Mouse (Mus musculus) mouse embryonic stem cell (cell line): ENCODE measurements at regions not wholly inside any gene's neighbourhood (a gene's known extent, or its start where the extent isn't known, plus 50 kb on each side); places are given as distances from the start of the nearest gene placed in this dataset.
"Not testable (repeated sequence)": the region's sequence is repeated elsewhere in the genome, so short reads cannot be mapped to it uniquely, and the experiment has no call there.

ENCODE experiments used
- in situ Hi-C, 2 experiments: fragments of 300-500 bp; cut with MboI; formaldehyde crosslinking; loops; 1 replicate in 1 of 2; 3 replicates in 1 of 2; pipeline ENCODE4 v1.14.3; 2019 to 2020; ENCODE audit warnings: low sequenced_read_pairs in 2 of 2, low pct_unique_long_range_greater_than_20kb in 1 of 2, mixed read lengths in 1 of 2; ENCODE audit not compliant: unreplicated experiment in 1 of 2

DNA sequence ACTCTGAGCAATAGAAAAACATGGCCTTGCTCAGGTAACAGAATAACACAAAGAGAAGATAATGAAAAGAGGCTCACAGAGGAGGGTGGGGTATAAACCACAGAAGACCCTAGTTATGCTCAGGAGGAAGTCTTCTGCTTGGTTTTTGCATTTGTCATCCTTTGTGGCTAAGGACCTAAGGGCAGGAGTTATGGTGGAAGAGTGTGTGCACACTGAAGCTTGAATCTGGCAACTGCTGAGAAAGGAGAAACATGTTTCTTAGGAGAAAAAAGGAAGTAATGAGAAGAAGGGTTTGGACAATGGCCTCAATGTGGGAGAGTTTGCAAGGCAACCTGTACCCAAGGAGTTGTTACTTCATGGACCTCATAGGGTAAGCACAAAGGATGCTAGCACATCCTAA, 106.8 kb upstream of the Nyap2 start:
- in situ Hi-C loops = no loop called here

DNA sequence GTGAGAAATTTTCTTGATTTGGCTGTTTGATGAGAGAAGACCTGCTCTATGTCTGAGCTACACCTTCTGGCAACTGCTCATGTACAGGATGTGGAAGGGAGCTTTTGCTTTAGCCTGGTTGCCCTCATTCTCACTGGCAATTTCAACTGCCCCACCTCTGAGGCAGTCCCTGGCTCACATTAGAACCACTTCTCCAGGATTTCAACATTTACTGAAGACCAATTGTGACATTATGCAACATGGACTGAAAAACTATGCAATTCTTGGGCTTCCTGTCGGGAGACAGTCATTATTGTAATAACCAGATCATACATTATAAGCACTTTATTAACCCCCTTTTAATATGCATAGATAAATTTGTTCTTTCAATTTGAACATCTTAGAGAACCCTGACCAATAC, 107.6 kb upstream of the Nyap2 start:
- in situ Hi-C loops = no loop called here

- in situ Hi-C loops = no loop called here
These were observed 111.0 kb upstream of the Nyap2 start for GRCm38 (mm10) chr1:80965792-80966191.

GRCm38 (mm10) chr1:80964376-80964775, 112.4 kb upstream of the Nyap2 start:
- in situ Hi-C loops = no loop called here

DNA sequence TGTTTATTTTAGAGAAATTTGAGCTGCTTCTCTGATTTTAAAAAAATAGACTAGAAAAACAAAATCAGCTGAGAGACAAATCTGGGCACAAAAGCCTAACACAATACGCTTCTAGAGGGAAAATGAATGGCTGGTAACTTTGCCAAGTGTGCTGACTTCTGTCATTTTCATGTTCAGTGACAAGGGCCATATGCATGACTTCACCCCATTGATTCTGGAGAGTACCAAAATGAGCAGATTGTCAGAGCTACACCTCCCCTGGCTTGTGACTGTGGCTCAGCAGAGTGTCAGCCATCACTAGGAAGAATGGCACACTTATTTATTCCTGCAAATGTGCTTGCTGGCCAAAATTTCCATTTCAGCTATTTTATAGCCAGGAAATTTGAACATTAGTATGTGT, 112.9 kb upstream of the Nyap2 start:
- in situ Hi-C loops = no loop called here

- in situ Hi-C loops = no loop called here
These were observed 126.3 kb upstream of the Nyap2 start for GRCm38 (mm10) chr1:80950406-80950805.

- in situ Hi-C loops = not testable (repeated sequence)
These were observed 130.7 kb upstream of the Nyap2 start for GRCm38 (mm10) chr1:80946049-80946448.

DNA sequence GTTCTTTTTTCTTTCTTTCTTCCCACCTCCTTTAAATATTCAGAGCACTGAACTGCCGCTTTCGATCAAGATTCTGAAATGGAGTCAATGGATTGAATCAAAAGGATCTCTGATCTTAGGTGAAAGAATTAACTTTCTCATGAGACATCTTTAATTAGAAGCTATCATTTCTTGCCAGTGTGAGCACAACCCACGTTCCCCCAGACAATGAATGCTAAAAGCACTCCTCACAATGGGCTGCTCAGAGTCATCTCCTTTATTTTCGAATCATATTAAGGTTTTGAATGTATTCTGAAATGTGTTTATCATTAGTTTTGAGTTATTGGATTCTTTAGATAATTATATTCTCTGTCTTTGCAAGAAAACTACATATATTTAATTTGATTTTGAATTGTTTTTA, 137.4 kb upstream of the Nyap2 start:
- in situ Hi-C loops = no loop called here

- in situ Hi-C loops = no loop called here
These were observed 141.0 kb upstream of the Dock10 start for GRCm38 (mm10) chr1:80899281-80899680.

DNA sequence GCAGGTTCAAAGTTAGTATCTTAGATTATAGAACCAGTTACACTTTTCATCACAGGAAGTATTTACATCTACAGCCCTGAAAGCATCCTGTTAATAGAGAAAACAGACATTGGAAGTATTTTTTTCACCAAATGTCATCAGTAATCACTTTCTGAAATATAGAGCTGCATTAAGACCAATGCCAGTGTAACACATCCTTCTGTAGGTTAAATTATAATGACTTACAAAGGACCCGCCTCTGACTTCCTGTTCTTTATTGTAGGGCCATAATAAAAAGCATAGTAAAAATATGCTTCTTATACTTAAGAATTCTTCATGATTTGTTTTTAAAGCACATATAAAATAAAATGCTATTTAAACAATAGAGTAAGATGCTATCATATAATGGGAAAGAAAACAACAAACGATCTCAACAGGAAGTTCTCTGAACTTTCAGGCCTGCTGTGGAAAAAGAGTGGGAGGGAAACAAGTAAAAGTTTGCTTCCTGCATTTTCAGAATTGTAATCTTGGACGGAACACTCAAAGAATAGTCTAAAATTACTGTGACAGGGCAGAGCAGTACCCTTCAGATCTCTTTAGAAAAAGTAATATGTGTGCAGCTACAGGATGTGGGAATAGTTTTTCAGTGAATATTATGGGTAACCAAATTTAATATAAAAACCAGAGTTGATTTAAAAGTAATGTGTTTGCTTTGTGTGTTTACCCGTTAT, 116.0 kb upstream of the Dock10 start:
- in situ Hi-C loops = no loop called here

DNA sequence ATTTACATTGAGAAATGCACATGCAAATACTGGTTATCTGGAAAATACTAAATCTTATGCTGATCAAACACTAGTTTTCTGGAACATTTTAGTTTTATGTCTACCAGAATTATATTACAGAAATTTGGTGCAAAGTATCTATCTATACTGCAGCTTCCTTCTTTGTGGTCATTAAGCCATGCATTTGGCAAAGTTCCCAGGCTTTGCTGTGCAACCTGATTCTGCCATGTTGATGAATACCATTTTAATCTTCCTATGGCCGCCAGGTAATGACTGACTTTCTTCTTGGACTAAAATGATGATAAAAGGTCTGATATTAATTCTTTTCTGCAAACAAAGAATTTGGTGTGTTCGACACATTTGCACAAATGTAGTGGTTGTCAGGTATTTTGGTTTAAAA, 115.3 kb upstream of the Dock10 start:
- in situ Hi-C loops = no loop called here

GRCm38 (mm10) chr1:80868805-80869204, 110.5 kb upstream of the Dock10 start:
- in situ Hi-C loops = no loop called here

- in situ Hi-C loops = no loop called here
These were observed 98.7 kb upstream of the Dock10 start for GRCm38 (mm10) chr1:80856981-80857380.

DNA sequence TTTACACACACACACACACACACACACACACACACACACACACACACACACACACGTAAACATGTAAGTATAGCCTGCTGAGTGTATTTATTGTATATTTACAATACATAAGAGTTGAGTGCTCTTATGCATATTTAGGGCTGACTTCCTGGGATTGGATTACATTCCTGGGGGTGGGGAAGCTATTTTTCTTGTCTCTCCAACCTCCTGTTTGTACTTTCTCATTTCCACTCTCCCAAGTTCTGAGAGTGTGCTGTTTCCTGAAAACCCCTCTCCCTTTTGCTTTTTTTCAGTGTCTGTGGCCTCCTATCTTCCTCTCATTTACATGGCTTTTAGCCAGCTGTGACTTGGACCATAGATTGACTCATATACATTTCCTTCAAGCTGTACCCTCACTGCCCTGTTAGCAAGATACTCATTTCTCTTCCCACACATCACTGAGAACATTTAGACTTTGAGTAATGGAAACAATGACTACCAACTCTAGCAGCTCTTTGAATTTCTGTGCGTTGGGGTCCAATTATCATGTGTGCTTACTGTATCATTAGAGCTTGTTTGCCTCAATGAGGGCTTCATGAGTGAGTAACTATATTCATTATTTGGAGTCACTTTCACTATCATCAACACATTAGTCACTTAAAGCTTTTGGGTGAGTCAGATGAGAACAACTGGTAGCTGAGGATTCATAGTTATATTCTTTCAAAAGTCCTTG, 96.8 kb upstream of the Dock10 start:
- in situ Hi-C loops = no loop called here

GRCm38 (mm10) chr1:80854289-80854701, 96.0 kb upstream of the Dock10 start:
- in situ Hi-C loops = no loop called here

- in situ Hi-C loops = no loop called here
These were observed 94.4 kb upstream of the Dock10 start for GRCm38 (mm10) chr1:80852761-80853160.

DNA sequence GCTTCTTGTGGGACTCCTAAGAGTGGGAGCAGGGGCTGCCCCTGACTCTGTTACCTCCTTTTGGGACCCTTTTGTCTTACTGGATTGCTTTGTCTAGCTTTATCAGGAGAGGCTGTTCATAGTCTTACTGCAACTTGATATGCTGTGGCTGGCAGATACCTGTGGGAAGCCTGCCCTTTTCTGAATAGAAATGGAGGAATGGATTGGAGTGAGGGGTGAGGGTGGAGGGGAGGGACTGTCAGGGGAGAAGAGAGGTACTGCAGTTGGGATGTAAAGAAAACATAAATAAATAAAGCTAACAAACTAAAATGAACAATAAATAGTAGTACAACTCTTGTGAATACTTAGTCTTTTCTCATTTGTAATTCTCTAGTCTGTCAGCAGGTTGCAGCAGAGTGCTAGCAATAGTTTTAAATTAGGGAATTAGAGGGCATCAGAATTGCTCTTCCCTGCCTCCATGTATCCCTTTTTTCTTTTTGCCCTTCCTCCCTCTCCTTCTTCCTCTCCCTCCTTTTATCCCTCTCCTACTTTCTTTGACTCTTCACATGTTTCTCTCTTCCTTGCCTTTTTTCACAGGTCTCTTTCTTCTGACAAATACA, 72.0 kb upstream of the Dock10 start:
- in situ Hi-C loops = loop anchor here (25.0 kb wide), 1 partner anchor 457 kb away; no protein-coding TSS in a partner anchor

GRCm38 (mm10) chr1:80826383-80826782, 68.1 kb upstream of the Dock10 start:
- in situ Hi-C loops = loop anchor here (25.0 kb wide), 1 partner anchor 461 kb away; no protein-coding TSS in a partner anchor

DNA sequence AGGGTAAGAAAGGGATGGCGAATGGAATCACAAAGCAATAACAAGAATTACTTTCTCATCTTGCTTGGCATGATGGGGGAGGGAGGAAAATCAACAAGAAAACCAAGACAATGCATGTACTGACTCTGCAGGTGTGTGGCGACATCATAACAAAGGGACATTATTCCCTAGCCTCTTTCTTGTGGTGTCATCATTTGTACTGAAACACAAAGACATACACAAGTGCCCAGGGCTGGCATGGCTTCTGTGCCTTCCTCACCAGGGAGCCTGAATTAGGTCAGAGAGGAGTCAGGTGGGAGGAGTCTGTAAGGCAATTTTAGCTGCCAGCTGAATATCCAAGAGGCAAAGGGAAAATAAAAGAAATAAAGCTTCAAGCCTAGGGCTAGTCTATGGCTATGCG, 65.6 kb upstream of the Dock10 start:
- in situ Hi-C loops = no loop called here

DNA sequence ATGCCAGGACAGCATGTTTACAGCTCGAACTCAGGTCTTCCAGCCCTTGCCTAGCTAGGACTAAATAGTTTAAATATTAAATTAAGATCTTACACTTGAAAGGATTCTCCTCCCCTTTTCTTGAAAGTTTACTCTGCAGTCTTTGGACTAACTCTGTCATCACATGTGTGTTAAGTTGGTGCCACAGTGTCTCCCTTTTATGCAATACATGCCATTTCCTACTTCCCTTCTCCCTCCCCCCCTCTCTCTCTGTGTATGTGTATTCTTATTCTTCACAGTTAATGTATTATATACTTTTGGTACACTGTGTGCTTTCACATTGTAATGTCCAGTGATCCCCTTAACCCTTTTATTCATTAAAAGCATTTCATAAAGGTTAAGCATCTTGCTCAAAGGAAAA, 63.9 kb upstream of the Dock10 start:
- in situ Hi-C loops = no loop called here
